Mouse (Mus musculus): Measurements from ENCODE around the gene A530032D15Rik.
"Not testable (repeated sequence)": the region's sequence is repeated elsewhere in the genome, so short reads cannot be mapped to it uniquely, and the experiment has no call there.

Gene A530032D15Rik

GRCm38 (mm10) chr1:85109753-85110152 lies at the start of gene A530032D15Rik:
Gene A530032D15Rik, minus strand, starts transcription at chr1:85109853.
- not testable (repeated sequence) for DNase-seq (ENCODE audit: extremely low spot score, low read depth, low spot score)

GRCm38 (mm10) chr1:85155151-85155550 lies 45.5 kb upstream of the A530032D15Rik start:
- not testable (repeated sequence) for DNase-seq (ENCODE audit: extremely low spot score, low read depth, low spot score)

DNA sequence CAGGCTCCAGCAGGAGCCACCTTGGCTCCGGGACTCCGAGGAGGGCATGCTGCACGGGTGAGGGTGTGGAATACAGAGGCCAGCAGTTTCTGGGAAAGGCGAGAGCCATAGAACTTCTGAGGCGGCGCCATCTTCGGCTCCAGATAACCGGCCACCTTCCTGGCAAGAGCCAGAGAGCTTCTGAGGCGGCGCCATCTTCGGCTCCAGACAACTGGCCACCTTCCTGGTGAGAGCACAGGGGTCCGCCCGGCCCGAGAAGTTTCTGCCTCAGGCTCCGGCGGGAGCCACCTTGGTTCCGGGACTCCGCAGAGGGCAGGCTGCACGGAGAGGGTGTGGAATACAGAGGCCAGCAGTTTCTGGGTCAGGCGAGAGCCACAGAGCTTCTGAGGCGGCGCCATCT lies 24.0 kb upstream of the A530032D15Rik start:
- DNase-seq (ENCODE audit: extremely low spot score, low read depth, low spot score), result not testable (repeated sequence)

DNA sequence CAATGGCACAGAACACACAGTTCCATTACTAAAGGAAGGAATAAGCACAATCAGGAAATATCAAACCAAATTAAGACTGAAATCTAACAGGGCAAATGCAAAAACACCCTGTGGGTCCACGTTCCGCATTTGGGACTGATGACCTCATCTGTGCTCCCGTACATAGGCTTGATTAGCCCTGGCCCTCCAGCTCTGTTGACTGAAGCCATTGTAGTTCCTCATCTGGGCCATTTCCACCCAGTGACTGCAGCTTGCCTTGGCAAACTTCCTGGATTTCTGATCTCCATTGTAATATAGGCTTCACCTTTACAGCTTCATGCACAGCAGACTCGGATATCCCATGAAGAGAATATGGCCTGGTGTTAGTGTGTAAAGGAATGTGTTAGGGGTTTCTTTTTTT lies 12.2 kb upstream of the A530032D15Rik start:
- not testable (repeated sequence) for DNase-seq (ENCODE audit: extremely low spot score, low read depth, low spot score)

DNA sequence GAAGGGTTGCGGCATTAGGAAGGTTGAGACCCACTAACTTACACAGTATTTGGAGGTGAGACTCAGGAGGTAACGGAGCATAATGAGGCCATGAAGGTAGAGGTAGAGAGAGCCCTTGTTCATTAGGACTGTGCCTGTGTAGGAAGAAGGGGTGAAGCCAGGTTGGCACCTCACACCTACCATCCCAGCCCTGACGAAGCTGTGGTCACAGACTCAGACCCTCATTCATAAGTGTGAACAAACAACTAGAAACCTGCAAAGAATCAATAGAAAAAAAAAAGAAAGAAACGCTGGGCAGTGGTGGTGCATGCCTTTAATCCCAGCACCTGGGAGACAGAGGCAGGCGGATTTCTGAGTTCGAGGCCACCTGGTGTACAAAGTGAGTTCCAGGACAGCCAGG lies 8.7 kb upstream of the A530032D15Rik start:
- DNase-seq (ENCODE audit: extremely low spot score, low read depth, low spot score), result not testable (repeated sequence)

GRCm38 (mm10) chr1:85117537-85117936 lies 7.9 kb upstream of the A530032D15Rik start:
- DNase-seq (ENCODE audit: extremely low spot score, low read depth, low spot score), result not testable (repeated sequence)

GRCm38 (mm10) chr1:85114666-85115402 lies 5.2 kb upstream of the A530032D15Rik start:
- not testable (repeated sequence) for DNase-seq (ENCODE audit: extremely low spot score, low read depth, low spot score)

- DNase-seq (ENCODE audit: extremely low spot score, low read depth, low spot score), result not testable (repeated sequence)
These were observed 4.4 kb upstream of the A530032D15Rik start for GRCm38 (mm10) chr1:85114078-85114477.

DNA sequence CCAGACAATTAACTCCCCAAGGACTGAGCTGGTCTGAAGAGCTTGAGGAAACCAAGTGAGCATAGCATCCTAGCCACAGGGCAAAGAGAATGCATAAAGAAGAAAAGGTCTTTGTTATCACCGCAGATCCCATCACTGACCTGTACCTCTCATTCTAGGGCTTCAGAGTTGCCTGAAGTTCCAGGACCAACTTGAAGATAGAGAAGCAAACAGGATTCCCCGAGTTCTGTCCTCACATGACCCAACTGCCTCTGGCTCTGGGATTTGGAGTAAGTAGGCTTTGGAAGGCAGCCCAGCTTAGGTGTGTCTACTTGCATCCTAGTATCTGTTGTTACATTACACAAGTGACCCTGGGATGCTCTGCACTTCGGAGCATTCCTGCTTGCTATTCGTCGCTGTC lies 3.2 kb upstream of the A530032D15Rik start:
- DNase-seq (ENCODE audit: extremely low spot score, low read depth, low spot score), result not testable (repeated sequence)

DNA sequence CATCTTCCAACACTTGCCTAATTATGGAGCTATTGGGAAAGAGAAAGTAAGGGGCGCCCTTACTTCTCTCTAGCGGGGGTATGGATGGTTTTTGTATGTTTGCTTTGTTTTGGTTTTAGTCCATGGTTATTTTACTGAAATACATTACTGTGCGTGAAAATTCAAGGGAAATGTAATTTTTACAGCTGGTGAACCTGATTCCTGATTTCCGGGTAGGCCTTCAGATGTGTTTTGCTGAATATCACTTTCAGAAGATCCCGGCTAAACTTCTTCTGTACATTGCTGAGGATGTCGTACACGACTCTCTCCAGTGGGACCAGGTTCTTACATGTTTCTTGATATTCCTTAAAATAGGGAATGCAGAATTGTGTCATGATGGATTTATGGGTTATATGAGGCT lies 2.6 kb upstream of the A530032D15Rik start:
- DNase-seq (ENCODE audit: extremely low spot score, low read depth, low spot score), result not testable (repeated sequence)

GRCm38 (mm10) chr1:85111572-85111971 lies 1.9 kb upstream of the A530032D15Rik start:
- not testable (repeated sequence) for DNase-seq (ENCODE audit: extremely low spot score, low read depth, low spot score)

DNA sequence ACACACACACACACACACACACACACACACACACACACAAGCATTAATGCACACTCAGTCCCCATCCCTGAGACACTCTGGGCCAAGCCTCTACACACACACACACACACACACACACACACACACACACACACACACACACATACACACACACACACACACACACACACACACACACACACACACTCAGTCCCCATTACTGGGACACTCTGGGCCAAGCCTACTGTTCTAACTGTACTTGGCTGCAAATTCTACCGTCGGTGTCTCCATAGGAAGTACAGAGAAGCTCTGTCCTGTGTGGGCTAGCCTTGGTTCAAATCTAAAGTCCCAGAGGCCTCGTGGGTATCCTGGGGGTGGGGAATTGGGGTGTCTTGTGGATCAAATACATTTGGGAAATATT lies 1.2 kb upstream of the A530032D15Rik start:
- DNase-seq (ENCODE audit: extremely low spot score, low read depth, low spot score), result not testable (repeated sequence)

DNA sequence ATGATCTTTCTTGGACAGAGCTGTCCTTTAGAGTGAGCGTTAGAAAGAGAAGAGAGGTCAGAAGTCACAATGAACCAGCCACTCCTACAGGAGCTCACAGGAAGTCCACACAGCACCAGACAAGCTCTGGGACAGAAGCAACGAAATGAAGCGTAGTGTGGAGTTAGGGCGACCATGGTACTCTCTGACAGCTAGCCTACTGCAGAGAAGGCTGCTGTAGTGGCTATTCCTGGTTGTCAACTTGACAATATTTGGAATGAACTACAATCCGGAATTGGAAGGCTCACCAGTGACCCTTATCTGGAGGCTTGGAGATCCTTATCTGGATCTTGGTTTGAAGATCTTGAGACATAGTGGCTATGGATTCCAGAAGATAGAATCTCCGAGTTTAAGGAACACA lies 3.6 kb downstream of the A530032D15Rik start:
- DNase-seq (ENCODE audit: extremely low spot score, low read depth, low spot score), result not testable (repeated sequence)

- DNase-seq (ENCODE audit: extremely low spot score, low read depth, low spot score), result not testable (repeated sequence)
These were observed 4.3 kb downstream of the A530032D15Rik start for GRCm38 (mm10) chr1:85105336-85105735.

- not testable (repeated sequence) for DNase-seq (ENCODE audit: extremely low spot score, low read depth, low spot score)
These were observed 7.9 kb downstream of the A530032D15Rik start for GRCm38 (mm10) chr1:85101754-85102153.

GRCm38 (mm10) chr1:85099864-85100263 lies 9.8 kb downstream of the A530032D15Rik start, which contains the start of gene Gm10553:
Gene Gm10553, plus strand, starts transcription at chr1:85100164.
- DNase-seq (ENCODE audit: extremely low spot score, low read depth, low spot score), result not testable (repeated sequence)

DNA sequence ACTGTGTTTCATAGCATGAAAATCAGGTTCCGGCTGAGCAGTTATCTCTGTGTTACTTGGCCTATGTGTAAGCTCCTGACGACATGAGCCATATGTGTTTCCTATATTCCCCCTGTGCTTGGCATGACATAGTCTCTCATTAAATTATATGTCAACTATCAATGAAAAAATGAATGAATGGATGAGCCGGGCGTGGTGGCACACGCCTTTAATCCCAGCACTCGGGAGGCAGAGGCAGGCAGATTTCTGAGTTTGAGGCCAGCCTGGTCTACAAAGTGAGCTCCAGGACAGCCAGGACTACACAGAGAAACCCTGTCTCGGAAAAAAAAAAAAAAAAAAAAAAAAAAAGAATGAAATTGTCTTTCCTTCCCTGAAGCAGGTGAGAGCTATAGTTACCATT lies 10.6 kb downstream of the A530032D15Rik start:
- not testable (repeated sequence) for DNase-seq (ENCODE audit: extremely low spot score, low read depth, low spot score)

GRCm38 (mm10) chr1:85093011-85093572 lies 16.6 kb downstream of the A530032D15Rik start:
- DNase-seq (ENCODE audit: extremely low spot score, low read depth, low spot score), result not testable (repeated sequence)

DNA sequence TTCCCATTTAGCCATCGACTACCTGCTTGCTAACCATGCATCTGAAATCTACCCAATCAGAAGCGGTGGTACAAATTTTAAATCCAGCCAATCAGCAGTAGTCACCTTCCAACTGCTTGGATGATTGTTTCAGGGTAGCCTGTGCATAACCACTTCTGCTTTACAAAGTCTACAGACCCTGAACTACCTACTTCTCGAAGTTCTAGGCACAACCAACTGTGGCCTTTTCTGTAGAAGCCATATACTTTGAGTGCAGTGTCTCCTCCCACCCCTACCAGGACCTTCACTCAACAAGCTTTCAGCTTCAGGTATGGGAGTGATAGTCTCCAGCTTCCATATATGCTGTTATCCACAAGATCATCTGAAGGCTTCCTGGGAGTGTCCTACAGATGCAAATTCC lies 17.5 kb downstream of the A530032D15Rik start:
- DNase-seq (ENCODE audit: extremely low spot score, low read depth, low spot score), result not testable (repeated sequence)

DNA sequence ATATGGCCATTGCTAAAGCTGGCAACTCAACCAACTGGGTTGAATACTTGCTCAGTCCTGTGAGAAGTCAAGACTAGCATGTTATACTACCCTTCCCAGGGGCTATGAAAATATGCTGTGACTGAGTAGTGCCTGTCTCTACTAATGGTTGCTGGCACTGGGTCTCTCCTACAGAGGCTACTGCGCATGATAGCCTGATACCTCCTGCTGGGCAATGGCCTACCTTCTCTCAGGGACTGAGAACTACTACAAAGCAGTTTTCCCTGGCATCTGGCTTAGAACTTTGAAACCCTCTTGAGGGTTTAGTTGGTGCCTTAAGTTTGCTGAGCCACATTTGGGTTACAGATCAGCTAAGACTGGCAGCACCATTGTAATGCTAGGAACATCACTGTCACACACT lies 23.4 kb downstream of the A530032D15Rik start:
- not testable (repeated sequence) for DNase-seq (ENCODE audit: extremely low spot score, low read depth, low spot score)

- not testable (repeated sequence) for DNase-seq (ENCODE audit: extremely low spot score, low read depth, low spot score)
These were observed 24.9 kb downstream of the A530032D15Rik start for GRCm38 (mm10) chr1:85084803-85085202.

- not testable (repeated sequence) for DNase-seq (ENCODE audit: extremely low spot score, low read depth, low spot score)
These were observed 36.6 kb downstream of the A530032D15Rik start for GRCm38 (mm10) chr1:85073099-85073498.

All from hindlimb bud, embryonic 11.5 days (tissue).